Mouse (Mus musculus) embryonic facial prominence, embryonic 15.5 days (tissue): Measurements from ENCODE around the gene Kcns1. TPM values are rescaled to one million over a fixed set of nuclear protein-coding genes. Genes with fewer than 3 reads are reported as not detected.

Experiments
- ATAC-seq: fragments of 200-750 bp; cut with Nextera tagmentation; 2 replicates; pipeline ENCODE4 v1.8.0; 2017; ENCODE audit warnings: low read depth, moderate TSS enrichment; ENCODE audit not compliant: insufficient number of reproducible peaks, low FRiP score, low TSS enrichment
- H3K27ac ChIP-seq: fragments of 300-500 bp; sonication (generic); replicated peaks from 2 replicates; pipeline ENCODE4 v1.5.1; 2015; ENCODE audit warnings: mild to moderate bottlenecking, inconsistent platforms
- H3K27me3 ChIP-seq: fragments of 300-500 bp; sonication (generic); 2 replicates; pipeline ENCODE4 v1.6.1; 2015; ENCODE audit warnings: inconsistent platforms
- H3K36me3 ChIP-seq: fragments of 300-500 bp; sonication (generic); 2 replicates; pipeline ENCODE4 v1.6.1; 2015; ENCODE audit warnings: mild to moderate bottlenecking, inconsistent platforms
- H3K4me1 ChIP-seq: fragments of 300-500 bp; sonication (generic); 2 replicates; pipeline ENCODE4 v1.6.1; 2015; ENCODE audit warnings: inconsistent platforms
- H3K4me2 ChIP-seq: fragments of 300-500 bp; sonication (generic); replicated peaks from 2 replicates; pipeline ENCODE4 v1.6.1; 2015; ENCODE audit warnings: mild to moderate bottlenecking, inconsistent platforms
- H3K4me3 ChIP-seq: fragments of 300-500 bp; sonication (generic); replicated peaks from 2 replicates; pipeline ENCODE4 v1.5.1; 2015; ENCODE audit warnings: mild to moderate bottlenecking, inconsistent platforms
- H3K9ac ChIP-seq: fragments of 300-500 bp; sonication (generic); 2 replicates; pipeline ENCODE4 v1.6.1; 2015; ENCODE audit warnings: inconsistent platforms
- H3K9me3 ChIP-seq: fragments of 300-500 bp; sonication (generic); replicated peaks from 2 replicates; pipeline ENCODE4 v1.6.1; 2016; ENCODE audit warnings: inconsistent platforms
- WGBS: fragments of 180-500 bp; shearing (Covaris S2); methylation state at CpG from one replicate; pipeline ENCODE4 v1.1.7; 2015; 5-methylcytosine and 5-hydroxymethylcytosine counted together
- polyA plus RNA-seq: library from polyadenylated mRNA; unstranded; fragments of >200 nt; fragmentation: Nextera tagmentation; extraction: Ambion mirVana; gene quantifications from 2 replicates; pipeline ENCODE4 v1.2.1, GENCODE M21; 2015

Kcns1 gene
- polyA plus RNA-seq, 1 experiment from 2014 or later = 0.96 TPM

GRCm38 (mm10) chr2:164190576-164190975, 19.7 kb upstream of the Kcns1 start, which contains the start of gene Wfdc12:
Gene Wfdc12, minus strand, starts transcription at chr2:164190608.
- H3K27me3 ChIP-seq = no peaks in the 10 kb centered on the region
- H3K9ac ChIP-seq = no peak within 1 kb of the TSS
- no peaks in the 10 kb centered on the region for H3K36me3 ChIP-seq
- no peak within 1 kb of the TSS for H3K4me2 ChIP-seq
- H3K4me3 ChIP-seq = no peak within 1 kb of the TSS
- H3K4me1 ChIP-seq = no peaks in the 10 kb centered on the region
- no peak within 1 kb of the TSS for H3K27ac ChIP-seq
- ATAC-seq = no peak
- H3K9me3 ChIP-seq = no peaks in the 10 kb centered on the region
- 84% methylated on average over 6 of the region's 6 CpGs for WGBS

GRCm38 (mm10) chr2:164188722-164189121, 17.8 kb upstream of the Kcns1 start:
- Histone ChIP-seq H3K4me2 (no peak overlapping the region), H3K27me3 (no peaks in the 10 kb centered on the region), H3K4me3 (no peak overlapping the region), H3K4me1 (peaks cover 7% of the 10 kb centered on the region; the same call in 1 of the 2 replicates), H3K9ac (no peak overlapping the region), H3K36me3 (no peaks in the 10 kb centered on the region), H3K9me3 (no peaks in the 10 kb centered on the region), H3K27ac (no peak overlapping the region)
- 30% methylated on average over 5 of the region's 5 CpGs for WGBS
- no peak for ATAC-seq

GRCm38 (mm10) chr2:164184145-164184719, 13.3 kb upstream of the Kcns1 start:
- Histone ChIP-seq H3K27ac (no peak overlapping the region), H3K4me2 (no peak overlapping the region), H3K4me1 (peaks cover 7% of the 10 kb centered on the region; the same call in 1 of the 2 replicates), H3K27me3 (no peaks in the 10 kb centered on the region), H3K9ac (no peak overlapping the region), H3K9me3 (no peaks in the 10 kb centered on the region), H3K36me3 (no peaks in the 10 kb centered on the region), H3K4me3 (no peak overlapping the region)
- no peak for ATAC-seq
- 37% methylated on average over 9 of the region's 9 CpGs for WGBS

- no peaks in the 10 kb centered on the region for H3K27me3 ChIP-seq
- H3K4me3 ChIP-seq = no peak overlapping the region
- H3K4me1 ChIP-seq = peaks cover 7% of the 10 kb centered on the region; the same call in 1 of the 2 replicates
- no peaks in the 10 kb centered on the region for H3K36me3 ChIP-seq
- no peak overlapping the region for H3K4me2 ChIP-seq
- no peak overlapping the region for H3K27ac ChIP-seq
- ATAC-seq = no peak
- H3K9me3 ChIP-seq = no peaks in the 10 kb centered on the region
- WGBS = 49% methylated on average over 9 of the region's 9 CpGs
- no peak overlapping the region for H3K9ac ChIP-seq
Observed at GRCm38 (mm10) chr2:164183340-164183739, 12.4 kb upstream of the Kcns1 start.

- WGBS = 52% methylated on average over 7 of the region's 7 CpGs
- Histone ChIP-seq H3K4me2 (no peak within 1 kb of the TSS), H3K9me3 (no peaks in the 10 kb centered on the region), H3K4me1 (peaks cover 7% of the 10 kb centered on the region; the same call in 1 of the 2 replicates), H3K27me3 (no peaks in the 10 kb centered on the region), H3K36me3 (no peaks in the 10 kb centered on the region), H3K9ac (no peak within 1 kb of the TSS), H3K27ac (no peak within 1 kb of the TSS), H3K4me3 (no peak within 1 kb of the TSS)
- ATAC-seq = no peak
Observed at GRCm38 (mm10) chr2:164182692-164183255, 11.9 kb upstream of the Kcns1 start, which contains the start of gene Wfdc5. Gene Wfdc5, minus strand, starts transcription at chr2:164182742.

GRCm38 (mm10) chr2:164180770-164181169, 9.9 kb upstream of the Kcns1 start:
- WGBS = 78% methylated on average over 4 of the region's 4 CpGs
- Histone ChIP-seq H3K36me3 (no peaks in the 10 kb centered on the region), H3K27ac (no peak overlapping the region), H3K4me2 (no peak overlapping the region), H3K9ac (no peak overlapping the region), H3K4me1 (peaks cover 7% of the 10 kb centered on the region; the same call in 1 of the 2 replicates), H3K9me3 (no peaks in the 10 kb centered on the region), H3K4me3 (no peak overlapping the region), H3K27me3 (no peaks in the 10 kb centered on the region)
- ATAC-seq = no peak

GRCm38 (mm10) chr2:164180124-164180523, 9.2 kb upstream of the Kcns1 start:
- Histone ChIP-seq H3K9me3 (no peaks in the 10 kb centered on the region), H3K4me1 (peaks cover 7% of the 10 kb centered on the region; the same call in 1 of the 2 replicates), H3K4me3 (no peak overlapping the region), H3K9ac (no peak overlapping the region), H3K36me3 (no peaks in the 10 kb centered on the region), H3K4me2 (no peak overlapping the region), H3K27me3 (no peaks in the 10 kb centered on the region), H3K27ac (no peak overlapping the region)
- WGBS = 37% methylated on average over 3 of the region's 3 CpGs
- ATAC-seq = no peak

GRCm38 (mm10) chr2:164177831-164178230, 6.9 kb upstream of the Kcns1 start:
- WGBS = 72% methylated on average over 5 of the region's 5 CpGs
- Histone ChIP-seq H3K9me3 (no peaks in the 10 kb centered on the region), H3K27me3 (no peaks in the 10 kb centered on the region), H3K9ac (no peak overlapping the region), H3K36me3 (no peaks in the 10 kb centered on the region), H3K4me3 (no peak overlapping the region), H3K4me2 (no peak overlapping the region), H3K27ac (no peak overlapping the region), H3K4me1 (no peaks in the 10 kb centered on the region)
- no peak for ATAC-seq

GRCm38 (mm10) chr2:164175850-164176249, 4.9 kb upstream of the Kcns1 start:
- Histone ChIP-seq H3K4me3 (no peak overlapping the region), H3K27ac (no peak overlapping the region), H3K4me2 (no peak overlapping the region), H3K36me3 (no peaks in the 10 kb centered on the region), H3K4me1 (peaks cover 6% of the 10 kb centered on the region), H3K9me3 (no peaks in the 10 kb centered on the region), H3K27me3 (peaks cover 12% of the 10 kb centered on the region), H3K9ac (no peak overlapping the region)
- ATAC-seq = no peak
- 88% methylated on average over 3 of the region's 3 CpGs for WGBS

- Histone ChIP-seq H3K4me3 (no peak overlapping the region), H3K4me1 (peaks cover 13% of the 10 kb centered on the region), H3K9ac (no peak overlapping the region), H3K4me2 (no peak overlapping the region), H3K27me3 (peaks cover 22% of the 10 kb centered on the region), H3K27ac (0 out of 2 replicates have a peak overlapping the region, but pooled peaks have one; percentile 39), H3K36me3 (no peaks in the 10 kb centered on the region), H3K9me3 (no peaks in the 10 kb centered on the region)
- no peak for ATAC-seq
- 67% methylated on average over 8 of the region's 8 CpGs for WGBS
Observed at GRCm38 (mm10) chr2:164174649-164175395, 3.9 kb upstream of the Kcns1 start.

GRCm38 (mm10) chr2:164173394-164173793, 2.5 kb upstream of the Kcns1 start:
- no peak overlapping the region for H3K4me2 ChIP-seq
- WGBS = 60% methylated on average over 3 of the region's 3 CpGs
- no peak overlapping the region for H3K4me3 ChIP-seq
- no peak for ATAC-seq
- peaks cover 19% of the 10 kb centered on the region for H3K4me1 ChIP-seq
- H3K9me3 ChIP-seq = no peaks in the 10 kb centered on the region
- H3K9ac ChIP-seq = no peak overlapping the region
- peaks cover 36% of the 10 kb centered on the region for H3K27me3 ChIP-seq
- no peak overlapping the region for H3K27ac ChIP-seq
- no peaks in the 10 kb centered on the region for H3K36me3 ChIP-seq
